Mouse (Mus musculus) lung, postnatal 0 days (tissue): ENCODE results near the gene Zfyve19. TPM values are rescaled to one million over a fixed set of nuclear protein-coding genes. Genes with fewer than 3 reads are reported as not detected.

Experiments used
- ATAC-seq: fragments of 200-750 bp; cut with Nextera tagmentation; 2 replicates; pipeline ENCODE4 v1.8.0; 2017; ENCODE audit warnings: moderate library complexity
- DNase-seq: peaks from one replicate; pipeline ENCODE4 v3.0.0-alpha.2; 2016; ENCODE audit warnings: low spot score
- H3K27ac ChIP-seq: fragments of 300-500 bp; sonication (generic); 2 replicates; pipeline ENCODE4 v1.5.1; 2014; ENCODE audit warnings: antibody characterized with exemption, mild to moderate bottlenecking, low read length, mixed read lengths
- H3K27me3 ChIP-seq: fragments of 300-500 bp; sonication (generic); replicated peaks from 2 replicates; pipeline ENCODE4 v1.6.1; 2014; ENCODE audit warnings: low read length, mixed read lengths; ENCODE audit not compliant: insufficient read depth
- H3K36me3 ChIP-seq: fragments of 300-500 bp; sonication (generic); 2 replicates; pipeline ENCODE4 v1.6.1; 2014; ENCODE audit warnings: low read length, mixed read lengths; ENCODE audit not compliant: insufficient read depth
- H3K4me1 ChIP-seq: fragments of 300-500 bp; sonication (generic); 2 replicates; pipeline ENCODE4 v1.6.1; 2014; ENCODE audit warnings: antibody characterized with exemption, low read depth, low read length, mixed read lengths; ENCODE audit not compliant: insufficient read depth
- H3K4me2 ChIP-seq: fragments of 300-500 bp; sonication (generic); replicated peaks from 2 replicates; pipeline ENCODE4 v1.6.1; 2014; ENCODE audit warnings: low read depth, mild to moderate bottlenecking, low read length, moderate library complexity, mixed read lengths
- H3K4me3 ChIP-seq: fragments of 300-500 bp; sonication (generic); 2 replicates; pipeline ENCODE4 v1.5.1; 2014; ENCODE audit warnings: low read depth, low read length
- H3K9ac ChIP-seq: fragments of 300-500 bp; sonication (generic); replicated peaks from 2 replicates; pipeline ENCODE4 v1.6.1; 2014; ENCODE audit warnings: low read depth, mild to moderate bottlenecking
- H3K9me3 ChIP-seq: fragments of 300-500 bp; sonication (generic); 2 replicates; pipeline ENCODE4 v1.6.1; 2016; ENCODE audit warnings: low read length, mixed read lengths
- CTCF ChIP-seq: IDR thresholded peaks from 2 replicates; pipeline ENCODE4 v1.5.1; 2016; ENCODE audit warnings: antibody characterized with exemption, mild to moderate bottlenecking
- EP300 ChIP-seq: IDR thresholded peaks from 2 replicates; pipeline ENCODE4 v1.6.1; 2016; ENCODE audit warnings: antibody characterized with exemption, mild to moderate bottlenecking, control low read depth
- WGBS: fragments of 180-500 bp; shearing (Covaris S2); extraction: QIAGEN DNeasy Blood & Tissue Kit; methylation state at CpG from one replicate; pipeline ENCODE4 v1.1.7; 2014; 5-methylcytosine and 5-hydroxymethylcytosine counted together
- polyA plus RNA-seq: library from polyadenylated mRNA; unstranded; fragments of >200 nt; fragmentation: Nextera tagmentation; extraction: Ambion mirVana; gene quantifications from 2 replicates; pipeline ENCODE4 v1.2.1, GENCODE M21; 2015

Gene Zfyve19
- polyA plus RNA-seq, 1 experiment from 2014 or later: 32.0 TPM

DNA sequence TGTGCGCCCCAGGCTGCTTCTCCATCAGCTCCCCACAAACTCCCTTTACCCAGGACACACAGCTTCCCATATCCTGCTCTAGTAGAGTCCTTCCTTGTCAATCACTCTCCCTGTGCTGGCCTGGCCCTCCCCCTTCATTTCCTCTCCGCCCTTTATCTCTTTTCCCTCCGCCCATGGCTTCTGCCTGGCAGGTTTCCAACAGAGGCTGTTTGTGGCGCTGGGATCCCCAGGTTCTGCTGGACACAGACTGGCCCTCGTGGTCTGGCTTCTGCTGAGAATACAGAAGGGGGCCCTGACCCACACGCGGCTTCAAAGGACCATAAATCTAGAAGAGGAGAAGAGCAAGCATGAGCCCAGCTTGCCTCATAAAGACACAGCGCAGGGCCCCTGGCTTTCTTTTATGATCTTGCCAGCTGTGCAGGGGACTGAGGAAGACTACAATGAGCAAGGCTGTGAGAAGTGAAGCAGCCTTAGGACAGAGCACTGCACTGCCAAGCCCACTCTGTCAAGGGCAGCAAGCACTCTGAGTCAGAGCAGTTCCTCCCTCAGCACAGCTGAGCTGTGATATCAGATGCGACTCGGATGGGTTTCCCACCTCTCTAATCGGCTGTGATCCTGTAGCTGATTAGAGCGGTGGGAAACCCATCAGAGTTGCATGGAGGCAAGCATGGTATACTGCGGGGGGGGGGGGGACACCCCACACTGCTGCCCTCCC, 35.4 kb upstream of the Zfyve19 start:
- Histone ChIP-seq H3K27ac (no peak overlapping the region), H3K9me3 (no peaks in the 10 kb centered on the region), H3K9ac (no peak overlapping the region), H3K4me2 (peak overlapping the region; percentile 25; the same call in 1 of the 2 replicates), H3K36me3 (no peaks in the 10 kb centered on the region), H3K27me3 (0 out of 2 replicates have a peak, but pooled peaks cover 1% of the 10 kb centered on the region), H3K4me3 (no peak overlapping the region), H3K4me1 (peaks cover under 1% of the 10 kb centered on the region; the same call in 1 of the 2 replicates)
- peak; percentile 71 for ATAC-seq
- DNase-seq: peak; percentile 76
- no peak for TF ChIP-seq CTCF
- no peak for TF ChIP-seq EP300
- 18% methylated on average over 13 of the region's 13 CpGs for WGBS

DNA sequence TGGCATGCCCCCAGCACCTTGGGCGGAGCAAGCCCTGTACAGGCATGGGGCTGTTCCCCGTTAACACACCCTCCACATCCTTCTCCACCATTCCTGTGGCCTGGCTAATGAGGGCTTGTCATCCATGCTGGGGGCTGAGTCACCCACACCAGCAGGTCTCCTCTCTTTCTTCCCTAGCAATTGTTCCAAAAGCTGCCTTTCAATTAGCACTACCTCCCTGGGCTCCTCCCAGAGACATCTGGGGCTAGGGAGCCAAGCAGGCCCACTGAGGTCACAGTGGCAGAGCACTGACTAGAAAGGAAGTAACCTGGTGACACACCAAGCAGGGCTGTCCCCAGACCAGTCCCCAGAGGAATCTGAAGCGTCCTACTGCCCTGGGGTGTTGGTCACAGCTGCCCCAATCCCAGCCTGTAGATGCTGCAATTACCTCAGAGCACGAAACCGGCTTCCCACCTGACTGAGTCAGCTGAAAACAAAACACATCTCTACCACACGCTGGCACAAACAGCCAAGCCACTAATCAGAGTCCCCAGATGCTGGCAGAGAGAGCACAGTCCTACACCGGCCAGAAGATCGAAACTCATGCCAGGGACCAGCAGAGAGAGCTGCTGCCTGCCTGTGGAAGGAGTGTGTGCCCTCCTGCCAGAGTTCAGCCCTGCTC, 34.3 kb upstream of the Zfyve19 start, which contains the start of gene Gm14137:
TSS of gene Gm14137 (plus strand) at position 519 of the 661 bp plus-strand sequence.
- DNase-seq (no peak), ATAC-seq (no peak)
- Histone ChIP-seq H3K4me3 (no peak within 1 kb of the TSS), H3K4me1 (no peaks in the 10 kb centered on the region), H3K27ac (no peak within 1 kb of the TSS), H3K9me3 (no peaks in the 10 kb centered on the region), H3K27me3 (no peaks in the 10 kb centered on the region), H3K4me2 (no peak within 1 kb of the TSS), H3K36me3 (no peaks in the 10 kb centered on the region), H3K9ac (no peak within 1 kb of the TSS)
- WGBS: 65% methylated on average over 8 of the region's 8 CpGs
- TF ChIP-seq CTCF (no peak), EP300 (no peak)

DNA sequence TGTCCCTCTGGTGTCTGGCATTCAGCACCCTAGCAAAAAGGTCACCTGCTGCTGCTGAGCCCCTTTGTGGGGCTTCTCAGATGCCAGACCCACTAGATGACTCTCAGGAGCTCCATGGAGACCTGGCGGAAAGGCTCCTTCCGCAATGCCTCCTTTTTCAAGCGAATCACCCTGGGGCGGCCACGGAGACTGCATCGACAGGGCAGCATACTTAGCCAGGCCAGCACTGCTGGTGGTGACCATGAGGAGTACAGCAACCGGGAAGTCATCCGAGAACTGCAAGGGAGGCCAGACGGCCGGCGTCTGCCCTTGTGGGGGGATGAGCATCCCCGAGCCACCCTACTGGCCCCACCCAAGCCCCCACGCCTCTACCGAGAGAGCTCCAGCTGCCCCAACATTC, 33.6 kb upstream of the Zfyve19 start:
- Histone ChIP-seq H3K4me1 (no peaks in the 10 kb centered on the region), H3K27ac (no peak overlapping the region), H3K27me3 (no peaks in the 10 kb centered on the region), H3K36me3 (0 out of 2 replicates have a peak, but pooled peaks cover 3% of the 10 kb centered on the region), H3K9me3 (no peaks in the 10 kb centered on the region), H3K4me3 (no peak overlapping the region), H3K4me2 (no peak overlapping the region), H3K9ac (no peak overlapping the region)
- ATAC-seq (no peak), DNase-seq (no peak)
- TF ChIP-seq CTCF: no peak
- TF ChIP-seq EP300: no peak
- 66% methylated on average over 12 of the region's 14 CpGs for WGBS

DNA sequence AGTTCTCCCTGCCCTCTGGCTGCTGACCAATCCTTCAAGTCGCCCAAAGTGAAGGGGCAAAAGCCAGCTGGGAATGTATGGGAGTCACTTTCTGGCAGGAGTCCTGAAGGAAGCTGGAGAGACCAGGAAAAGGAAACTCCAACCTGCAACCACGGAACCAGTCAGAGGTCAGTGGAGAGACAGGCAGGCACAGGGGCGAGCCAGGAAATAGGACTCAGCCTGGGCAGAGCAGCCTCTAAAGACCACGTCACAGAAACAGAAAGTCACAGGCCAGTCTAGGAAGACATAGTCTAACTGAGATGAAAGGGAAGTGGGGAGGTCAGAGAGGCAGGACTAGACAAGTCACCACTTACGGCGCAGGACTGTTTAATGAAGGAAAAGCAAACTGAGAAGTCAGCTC, 32.8 kb upstream of the Zfyve19 start:
- TF ChIP-seq EP300 (no peak), CTCF (no peak)
- 44% methylated on average over 6 of the region's 6 CpGs for WGBS
- 0 out of 2 replicates have a peak, but pooled peaks cover 4% of the 10 kb centered on the region for H3K36me3 ChIP-seq
- no peaks in the 10 kb centered on the region for H3K9me3 ChIP-seq
- DNase-seq (peak; percentile 22), ATAC-seq (0 out of 2 replicates have a peak, but pooled peaks have one; percentile 29)
- H3K27me3 ChIP-seq: no peaks in the 10 kb centered on the region
- no peak overlapping the region for H3K9ac ChIP-seq
- no peak overlapping the region for H3K4me2 ChIP-seq
- H3K4me1 ChIP-seq: no peaks in the 10 kb centered on the region
- no peak overlapping the region for H3K4me3 ChIP-seq
- no peak overlapping the region for H3K27ac ChIP-seq

DNA sequence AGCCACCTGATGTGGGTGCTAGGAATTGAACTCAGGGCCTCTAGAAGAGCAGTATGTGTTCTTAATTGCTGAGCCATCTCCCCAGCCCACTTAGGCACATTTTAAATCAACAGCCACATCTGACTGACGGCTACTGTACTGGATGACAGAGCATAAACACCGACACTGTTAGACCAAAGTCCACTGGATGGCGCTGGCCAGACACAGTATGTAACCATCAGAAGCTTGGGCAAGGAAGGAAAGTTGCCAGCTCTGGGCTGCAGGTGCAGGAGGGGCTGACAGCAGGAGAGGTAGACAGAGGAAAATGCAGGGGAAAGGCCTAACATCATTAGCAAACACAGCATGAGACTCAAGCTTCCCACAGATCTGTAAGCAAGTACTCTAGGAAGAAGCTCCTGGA, 31.7 kb upstream of the Zfyve19 start:
- Histone ChIP-seq H3K36me3 (0 out of 2 replicates have a peak, but pooled peaks cover 8% of the 10 kb centered on the region), H3K9ac (no peak overlapping the region), H3K4me1 (no peaks in the 10 kb centered on the region), H3K27ac (no peak overlapping the region), H3K9me3 (no peaks in the 10 kb centered on the region), H3K4me2 (no peak overlapping the region), H3K27me3 (no peaks in the 10 kb centered on the region), H3K4me3 (no peak overlapping the region)
- ATAC-seq: no peak
- TF ChIP-seq EP300 (no peak), CTCF (no peak)
- WGBS: 60% methylated on average over 3 of the region's 3 CpGs
- no peak for DNase-seq

DNA sequence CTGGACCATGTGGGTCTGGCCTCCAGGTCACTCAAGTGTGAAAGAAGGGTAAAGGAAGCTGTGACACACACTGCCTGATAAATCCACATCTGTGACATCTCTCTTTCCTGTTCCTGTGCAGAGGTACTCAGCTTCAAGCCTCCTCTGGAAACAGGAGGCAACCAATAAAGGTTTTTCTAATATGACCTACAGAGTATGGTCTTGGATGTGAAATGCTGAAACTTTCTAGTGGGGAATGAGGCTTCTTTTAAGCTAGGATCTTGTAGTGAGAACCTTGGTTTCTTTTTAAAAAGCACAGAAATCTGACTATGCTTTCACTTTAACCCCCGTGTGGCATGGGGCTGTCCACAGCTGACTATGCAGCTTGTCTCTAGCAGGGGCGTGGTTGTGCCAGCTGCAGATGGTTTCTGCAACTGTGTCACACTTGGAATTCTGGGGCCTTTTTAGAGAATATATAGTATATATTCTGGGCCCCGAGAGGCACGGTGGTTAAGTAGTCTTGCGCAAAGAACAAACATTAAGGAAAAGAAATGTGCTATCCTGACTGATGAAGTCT, 31.0 kb upstream of the Zfyve19 start:
- Histone ChIP-seq H3K4me3 (no peak overlapping the region), H3K27ac (no peak overlapping the region), H3K9me3 (no peaks in the 10 kb centered on the region), H3K4me2 (no peak overlapping the region), H3K4me1 (no peaks in the 10 kb centered on the region), H3K27me3 (no peaks in the 10 kb centered on the region), H3K9ac (no peak overlapping the region), H3K36me3 (0 out of 2 replicates have a peak, but pooled peaks cover 8% of the 10 kb centered on the region)
- WGBS: 71% methylated on average over 5 of the region's 5 CpGs
- DNase-seq (no peak), ATAC-seq (no peak)
- TF ChIP-seq CTCF: no peak
- TF ChIP-seq EP300: no peak
